Mouse (Mus musculus) lung, embryonic 14.5 days (tissue): ENCODE results near the gene Zscan12. TPM values are rescaled to one million over a fixed set of nuclear protein-coding genes. Genes with fewer than 3 reads are reported as not detected.

ENCODE experiments used
- ATAC-seq: fragments of 200-750 bp; cut with Nextera tagmentation; 2 replicates; pipeline ENCODE4 v1.8.0; 2017; ENCODE audit warnings: mild to moderate bottlenecking, moderate TSS enrichment, moderate library complexity; ENCODE audit not compliant: insufficient read depth
- DNase-seq: peaks from one replicate; pipeline ENCODE4 v3.0.0-alpha.2; 2015
- H3K27ac ChIP-seq: fragments of 300-500 bp; sonication (generic); 2 replicates; pipeline ENCODE4 v1.5.1; 2014; ENCODE audit warnings: low read depth, mild to moderate bottlenecking, moderate library complexity
- H3K27me3 ChIP-seq: fragments of 300-500 bp; sonication (generic); 2 replicates; pipeline ENCODE4 v1.6.1; 2014; ENCODE audit warnings: low read length, control low read depth; ENCODE audit not compliant: insufficient read depth
- H3K36me3 ChIP-seq: fragments of 300-500 bp; sonication (generic); 2 replicates; pipeline ENCODE4 v1.6.1; 2014; ENCODE audit warnings: control low read depth; ENCODE audit not compliant: insufficient read depth
- H3K4me1 ChIP-seq: fragments of 300-500 bp; sonication (generic); 2 replicates; pipeline ENCODE4 v1.6.1; 2014; ENCODE audit warnings: antibody characterized with exemption, control low read depth; ENCODE audit not compliant: insufficient read depth
- H3K4me2 ChIP-seq: fragments of 300-500 bp; sonication (generic); 2 replicates; pipeline ENCODE4 v1.6.1; 2014; ENCODE audit warnings: mild to moderate bottlenecking
- H3K4me3 ChIP-seq: fragments of 300-500 bp; sonication (generic); 2 replicates; pipeline ENCODE4 v1.5.1; 2014; ENCODE audit warnings: low read depth, low read length
- H3K9ac ChIP-seq: fragments of 300-500 bp; sonication (generic); 2 replicates; pipeline ENCODE4 v1.6.1; 2014
- H3K9me3 ChIP-seq: fragments of 300-500 bp; sonication (generic); 2 replicates; pipeline ENCODE4 v1.6.1; 2016; ENCODE audit warnings: low read depth, low read length, control low read depth
- CTCF ChIP-seq: IDR thresholded peaks from 2 replicates; pipeline ENCODE4 v1.5.1; 2016; ENCODE audit warnings: antibody characterized with exemption, low read depth
- WGBS: fragments of 180-500 bp; shearing (Covaris S2); extraction: QIAGEN DNeasy Blood & Tissue Kit; methylation state at CpG from one replicate; pipeline ENCODE4 v1.1.7; 2014; 5-methylcytosine and 5-hydroxymethylcytosine counted together
- microRNA-seq: library from miRNA; unstranded; fragments of <30 nt; microRNA quantifications from one replicate; pipeline ENCODE4, GENCODE M21; 2016; ENCODE audit warnings: borderline number of aligned reads
- polyA plus RNA-seq: library from polyadenylated mRNA; unstranded; fragments of >200 nt; fragmentation: Nextera tagmentation; extraction: Ambion mirVana; gene quantifications from 2 replicates; pipeline ENCODE4 v1.2.1, GENCODE M21; 2014

Zscan12 gene
- polyA plus RNA-seq, 1 experiment from 2014 or later: 14.1 TPM

- H3K9ac ChIP-seq: no peak overlapping the region
- no peak overlapping the region for H3K4me3 ChIP-seq
- 48% methylated on average over 15 of the region's 15 CpGs for WGBS
- no peaks in the 10 kb centered on the region; the same call in 1 of the 2 replicates for H3K4me1 ChIP-seq
- TF ChIP-seq CTCF: no peak
- ATAC-seq (peak; percentile 47; the same call in 1 of the 2 replicates), DNase-seq (peak; percentile 19)
- H3K36me3 ChIP-seq: no peaks in the 10 kb centered on the region
- no peaks in the 10 kb centered on the region for H3K27me3 ChIP-seq
- H3K4me2 ChIP-seq: peak overlapping the region; percentile 31
- H3K9me3 ChIP-seq: no peaks in the 10 kb centered on the region
- peak overlapping the region; percentile 58; the same call in 1 of the 2 replicates for H3K27ac ChIP-seq
Measured at GRCm38 (mm10) chr13:21414231-21415212, 51.9 kb downstream of the Zscan12 start.

- WGBS: 62% methylated on average over 4 of the region's 4 CpGs
Measured at GRCm38 (mm10) chr13:21415266-21415665, 52.6 kb downstream of the Zscan12 start.

GRCm38 (mm10) chr13:21415750-21416149, 53.1 kb downstream of the Zscan12 start:
- Histone ChIP-seq H3K4me3 (no peak overlapping the region), H3K4me1 (no peaks in the 10 kb centered on the region; the same call in 1 of the 2 replicates), H3K4me2 (no peak overlapping the region), H3K9me3 (no peaks in the 10 kb centered on the region), H3K27me3 (no peaks in the 10 kb centered on the region), H3K9ac (no peak overlapping the region; the same call in 1 of the 2 replicates), H3K27ac (no peak overlapping the region), H3K36me3 (no peaks in the 10 kb centered on the region)
- WGBS: 87% methylated on average over 2 of the region's 2 CpGs
- ATAC-seq (no peak), DNase-seq (no peak)
- no peak for TF ChIP-seq CTCF

More at GRCm38 (mm10) chr13:21415266-21415665, 52.6 kb downstream of the Zscan12 start:
- H3K4me2 ChIP-seq: peak overlapping the region; percentile 31; the same call in 1 of the 2 replicates
- no peaks in the 10 kb centered on the region; the same call in 1 of the 2 replicates for H3K4me1 ChIP-seq
- peak overlapping the region; percentile 0; the same call in 1 of the 2 replicates for H3K27ac ChIP-seq
- no peak overlapping the region for H3K4me3 ChIP-seq
- no peak for DNase-seq
- no peaks in the 10 kb centered on the region for H3K9me3 ChIP-seq
- no peak for ATAC-seq
- no peak for TF ChIP-seq CTCF
- no peak overlapping the region; the same call in 1 of the 2 replicates for H3K9ac ChIP-seq
- H3K27me3 ChIP-seq: no peaks in the 10 kb centered on the region
- H3K36me3 ChIP-seq: no peaks in the 10 kb centered on the region

- H3K4me3 ChIP-seq: no peak overlapping the region
- no peak overlapping the region for H3K27ac ChIP-seq
- no peak overlapping the region for H3K9ac ChIP-seq
- H3K9me3 ChIP-seq: no peaks in the 10 kb centered on the region
- WGBS: 76% methylated on average over 6 of the region's 6 CpGs
- no peaks in the 10 kb centered on the region for H3K36me3 ChIP-seq
- H3K4me1 ChIP-seq: no peaks in the 10 kb centered on the region; the same call in 1 of the 2 replicates
- ATAC-seq (no peak), DNase-seq (no peak)
- no peaks in the 10 kb centered on the region for H3K27me3 ChIP-seq
- no peak overlapping the region for H3K4me2 ChIP-seq
- TF ChIP-seq CTCF: no peak
Measured at GRCm38 (mm10) chr13:21417298-21418010, 54.8 kb downstream of the Zscan12 start.

GRCm38 (mm10) chr13:21418865-21419264, 56.2 kb downstream of the Zscan12 start:
- H3K27me3 ChIP-seq: no peaks in the 10 kb centered on the region
- DNase-seq (no peak), ATAC-seq (no peak; the same call in 1 of the 2 replicates)
- H3K4me1 ChIP-seq: no peaks in the 10 kb centered on the region; the same call in 1 of the 2 replicates
- 44% methylated on average over 6 of the region's 6 CpGs for WGBS
- H3K9ac ChIP-seq: no peak overlapping the region
- no peak overlapping the region for H3K4me2 ChIP-seq
- no peaks in the 10 kb centered on the region for H3K9me3 ChIP-seq
- no peak for TF ChIP-seq CTCF
- no peaks in the 10 kb centered on the region for H3K36me3 ChIP-seq
- H3K4me3 ChIP-seq: no peak overlapping the region
- no peak overlapping the region; the same call in 1 of the 2 replicates for H3K27ac ChIP-seq

Small RNA genes lying within 50 kb of the gene (microRNA-seq; reads per million reads assigned to microRNA genes)
- not detected for gene Mir6942

Other genes starting within 250 kb of the Zscan12 start
- gene Olfr263, start 233.2 kb upstream of the Zscan12 start, polyA plus RNA-seq: not detected in 2 replicates
- not detected in 2 replicates for gene Olfr1368, start 217.0 kb upstream of the Zscan12 start, polyA plus RNA-seq
- gene Trim27, start 183.4 kb upstream of the Zscan12 start, polyA plus RNA-seq: 158 and 173 TPM in 2 replicates
- gene Gpx5, start 70.1 kb upstream of the Zscan12 start, polyA plus RNA-seq: not detected in 2 replicates
- gene Gpx6, start 50.7 kb upstream of the Zscan12 start, polyA plus RNA-seq: not detected in 2 replicates
- gene Olfr1367, start 15.9 kb upstream of the Zscan12 start, polyA plus RNA-seq: not detected in 2 replicates
- 73.2 and 78.0 TPM in 2 replicates for gene Zkscan3, start 39.9 kb downstream of the Zscan12 start, polyA plus RNA-seq
- 2.3 and 2.6 TPM in 2 replicates for gene Pgbd1, start 78.2 kb downstream of the Zscan12 start, polyA plus RNA-seq
- 26.6 and 27.6 TPM in 2 replicates for gene Zscan26, start 90.9 kb downstream of the Zscan12 start, polyA plus RNA-seq
- 3.1 and 3.4 TPM in 2 replicates for gene Nkapl, start 105.7 kb downstream of the Zscan12 start, polyA plus RNA-seq
- 3.4 and 3.5 TPM in 2 replicates for gene Zkscan4, start 116.1 kb downstream of the Zscan12 start, polyA plus RNA-seq
- gene Gm10065, start 116.6 kb downstream of the Zscan12 start, polyA plus RNA-seq: not detected in 2 replicates
- 0.74 and 0.96 TPM in 2 replicates for gene AK157302, start 132.4 kb downstream of the Zscan12 start, polyA plus RNA-seq
- gene Gm11273, start 138.6 kb downstream of the Zscan12 start, polyA plus RNA-seq: 6.6 and 7.6 TPM in 2 replicates
- 10.1 and 10.5 TPM in 2 replicates for gene Zkscan8, start 168.3 kb downstream of the Zscan12 start, polyA plus RNA-seq
- gene Olfr1366, start 180.0 kb downstream of the Zscan12 start, polyA plus RNA-seq: 0.14 and 0.41 TPM in 2 replicates
- gene Olfr1535, start 197.1 kb downstream of the Zscan12 start, polyA plus RNA-seq: 0.09 TPM in 1 of 2 replicates, not detected in the other
- not detected in 2 replicates for gene Olfr1364, start 218.9 kb downstream of the Zscan12 start, polyA plus RNA-seq